Mouse (Mus musculus): ENCODE results near the gene Vps25. TPM values are rescaled to one million over a fixed set of nuclear protein-coding genes. Genes with fewer than 3 reads are reported as not detected.
A peak's percentile ranks its signal among the peaks of the same experiment; 100 is the strongest.

The Vps25 gene
- total RNA-seq, 2 experiments from 2014 or later, result 74.6 to 86.7 TPM

DNA sequence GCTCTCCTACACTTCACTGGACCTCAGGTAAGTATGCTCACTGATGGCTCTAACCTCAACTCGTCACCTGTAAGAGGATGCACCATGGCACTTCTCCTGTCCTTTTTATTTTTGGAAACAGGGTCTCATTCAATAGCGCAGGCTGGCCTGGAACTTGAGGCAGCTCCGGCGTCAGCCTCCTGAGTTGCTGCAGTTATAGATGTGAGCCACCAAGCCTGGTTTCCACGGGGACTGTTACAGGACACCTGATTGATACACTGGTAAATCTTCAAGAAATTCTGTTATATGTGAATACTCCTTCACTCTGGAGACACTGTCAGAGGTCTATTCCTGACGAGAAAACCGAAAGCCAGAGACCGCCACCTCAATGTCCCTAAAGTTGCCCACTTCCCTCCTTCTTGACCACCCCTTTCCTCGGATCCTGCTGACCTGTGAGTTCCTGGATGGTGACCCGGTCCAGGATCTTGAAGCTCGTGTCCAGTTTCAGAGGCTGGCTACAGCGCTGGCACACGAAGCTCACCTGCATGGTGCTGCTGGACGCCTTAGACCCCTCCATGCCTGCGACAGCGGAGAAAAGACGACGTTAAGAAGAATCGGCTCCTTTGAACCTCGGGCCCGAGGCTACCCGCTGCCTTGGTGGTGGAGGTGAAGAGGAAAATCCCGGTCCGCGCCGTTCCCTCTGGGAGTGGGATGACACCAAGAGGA is 47.9 kb downstream of the Vps25 start:
- DNase-seq (ENCODE audit: low spot score in 2 of 2), result no peak
- intact Hi-C loops (cut with DNase I), result loop anchor here (2.0 kb wide), 2 partner anchors 49 to 91 kb away; partner anchors contain the start of gene Vps25

DNA sequence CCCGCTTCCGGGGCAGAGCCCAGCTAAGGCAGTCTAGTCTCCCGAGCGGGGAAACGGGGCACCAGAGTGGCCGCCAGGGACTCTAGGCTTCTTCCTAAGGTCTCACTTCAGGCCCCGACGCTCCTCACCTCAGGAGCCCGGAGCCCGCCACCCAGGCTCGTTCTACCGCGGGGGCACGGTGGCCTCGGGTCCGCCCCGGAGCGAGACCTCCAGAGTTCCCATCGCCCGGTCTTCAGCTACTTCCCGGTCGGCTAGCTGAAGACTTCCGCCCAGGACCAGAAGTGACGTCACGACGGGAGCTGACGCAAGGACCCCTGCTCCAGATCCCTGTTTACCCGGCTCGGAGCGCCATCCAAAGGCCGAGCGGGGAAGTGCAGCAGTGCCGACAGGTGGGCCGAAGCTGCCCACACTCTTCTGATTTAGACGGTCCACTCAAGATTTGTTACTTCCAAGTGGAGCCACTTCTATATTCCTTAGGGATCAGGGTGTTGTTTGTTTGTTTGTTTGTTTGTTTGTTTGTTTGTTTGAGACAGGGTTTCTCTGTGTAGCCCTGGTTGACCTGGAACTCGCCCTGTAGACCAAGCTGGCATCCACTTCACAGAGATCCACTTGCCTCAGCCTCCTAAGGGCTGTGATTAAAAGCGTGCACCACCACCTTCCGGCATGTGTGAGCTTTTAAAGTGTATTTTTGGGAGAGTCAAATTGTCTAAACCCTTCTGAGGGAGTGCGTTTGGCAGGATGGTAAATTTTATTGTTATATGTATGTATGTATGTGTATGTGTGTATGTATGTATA is 48.7 kb downstream of the Vps25 start, which contains the start of gene Becn1:
Becn1 (minus strand) TSS at position 283 of the 795 bp plus-strand sequence.
- DNase-seq (ENCODE audit: low spot score in 2 of 2), result peak; percentile 96 to 97
- intact Hi-C loops (cut with DNase I), result loop anchor here (2.0 kb wide), 2 partner anchors 49 to 91 kb away; partner anchors contain the start of gene Vps25

DNA sequence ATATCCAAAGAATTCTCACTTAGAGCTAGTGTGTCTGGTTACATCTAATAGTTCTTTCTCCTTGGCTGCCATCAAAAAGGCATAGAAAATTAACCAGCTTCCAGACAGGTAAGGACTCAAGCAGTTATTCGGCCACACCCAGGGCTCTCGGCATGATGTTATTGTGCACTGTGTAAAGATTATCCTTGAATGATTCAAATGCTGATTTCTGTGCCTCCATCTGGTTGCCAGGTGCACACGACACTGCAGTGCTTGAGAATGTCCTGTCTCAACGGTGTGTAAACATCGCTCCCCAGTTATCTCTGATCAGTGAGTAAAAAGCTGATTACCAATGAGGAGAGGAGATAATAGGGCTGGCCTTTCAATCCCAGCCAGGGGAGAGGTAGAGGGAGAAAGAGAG is 54.2 kb downstream of the Vps25 start:
- DNase-seq (ENCODE audit: low spot score in 2 of 2), result no peak
- intact Hi-C loops (cut with DNase I), result no loop called here

Other genes starting within 250 kb of the Vps25 start
- 100 to 1,000 TPM; 489 to 499 TPM for gene Atp6v0a1, start 244.3 kb upstream of the Vps25 start, total RNA-seq (2021)
- 10 to 100 TPM in 1 of 2 experiments, 1 to 10 TPM in 1; 7.3 to 11.9 TPM for gene Naglu, start 183.7 kb upstream of the Vps25 start, total RNA-seq (2021)
- 1 to 10 TPM in 1 of 2 experiments, under 1 TPM in 1; 0.42 to 1.1 TPM for gene Hsd17b1, start 175.3 kb upstream of the Vps25 start, total RNA-seq (2021)
- gene Coasy, start 171.1 kb upstream of the Vps25 start, total RNA-seq (2021), result 10 to 100 TPM; 31.1 to 32.0 TPM
- 10 to 100 TPM; 44.9 to 49.9 TPM for gene Mlx, start 166.4 kb upstream of the Vps25 start, total RNA-seq (2021)
- 1 to 10 TPM; 3.7 to 4.0 TPM for gene Psmc3ip, start 158.3 kb upstream of the Vps25 start, total RNA-seq (2021)
- 10 to 100 TPM; 53.9 to 58.8 TPM for gene Retreg3, start 133.8 kb upstream of the Vps25 start, total RNA-seq (2021)
- gene Tubg1, start 133.8 kb upstream of the Vps25 start, total RNA-seq (2021), result 10 to 100 TPM; 52.1 to 52.7 TPM
- gene Tubg2, start 97.8 kb upstream of the Vps25 start, total RNA-seq (2021), result 10 to 100 TPM; 49.0 to 49.5 TPM
- 100 to 1,000 TPM; 124 to 128 TPM for gene Cntnap1, start 83.2 kb upstream of the Vps25 start, total RNA-seq (2021)
- gene Plekhh3, start 82.4 kb upstream of the Vps25 start, total RNA-seq (2021), result 10 to 100 TPM in 1 of 2 experiments, 1 to 10 TPM in 1; 7.7 to 10.2 TPM
- gene Ccr10, start 78.3 kb upstream of the Vps25 start, total RNA-seq (2021), result under 1 TPM; 0.19 to 0.26 TPM
- 10 to 100 TPM; 32.4 TPM for gene Ezh1, start 27.2 kb upstream of the Vps25 start, total RNA-seq (2021)
- 10 to 100 TPM; 40.4 to 44.7 TPM for gene Ramp2, start 7.7 kb upstream of the Vps25 start, total RNA-seq (2021)
- gene Wnk4, start 6.9 kb downstream of the Vps25 start, total RNA-seq (2021), result 1 to 10 TPM; 4.7 to 5.7 TPM
- gene Cntd1, start 25.3 kb downstream of the Vps25 start, total RNA-seq (2021), result under 1 TPM; 0.27 to 0.59 TPM
- gene Coa3, start 25.4 kb downstream of the Vps25 start, total RNA-seq (2021), result 100 to 1,000 TPM in 1 of 2 experiments, 10 to 100 TPM in 1; 97.6 to 101 TPM
- 100 to 1,000 TPM; 198 to 207 TPM for gene Becn1, start 48.6 kb downstream of the Vps25 start, total RNA-seq (2021)
- 100 to 1,000 TPM in 1 of 2 experiments, 10 to 100 TPM in 1; 99.8 to 111 TPM for gene Psme3, start 62.5 kb downstream of the Vps25 start, total RNA-seq (2021)
- gene Aoc2, start 71.4 kb downstream of the Vps25 start, total RNA-seq (2021), result 1 to 10 TPM; 3.4 to 5.4 TPM
- gene Aoc3, start 76.9 kb downstream of the Vps25 start, total RNA-seq (2021), result 1 to 10 TPM; 1.8 to 2.9 TPM
- gene G6pc, start 113.9 kb downstream of the Vps25 start, total RNA-seq (2021), result not detected
- 10 to 100 TPM; 33.4 to 42.2 TPM for gene Aarsd1, start 163.9 kb downstream of the Vps25 start, total RNA-seq (2021)
- gene Gm27029, start 171.1 kb downstream of the Vps25 start, total RNA-seq (2021), result 1 to 10 TPM; 4.5 to 9.7 TPM
- gene Rundc1, start 171.4 kb downstream of the Vps25 start, total RNA-seq (2021), result 10 to 100 TPM; 31.1 to 32.6 TPM
- 1 to 10 TPM; 2.8 to 5.7 TPM for gene Ptges3l, start 171.6 kb downstream of the Vps25 start, total RNA-seq (2021)
- 10 to 100 TPM; 41.0 to 43.6 TPM for gene Rpl27, start 188.6 kb downstream of the Vps25 start, total RNA-seq (2021)
- 1 to 10 TPM in 1 of 2 experiments, under 1 TPM in 1; 0.97 to 2.6 TPM for gene Ifi35, start 194.7 kb downstream of the Vps25 start, total RNA-seq (2021)
- 100 to 1,000 TPM; 148 to 154 TPM for gene Rnd2, start 211.3 kb downstream of the Vps25 start, total RNA-seq (2021)
- 10 to 100 TPM; 36.4 to 44.8 TPM for gene Vat1, start 212.5 kb downstream of the Vps25 start, total RNA-seq (2021)